ENCODE assay signal across 37 mouse cellular contexts in the genomic region with DNA sequence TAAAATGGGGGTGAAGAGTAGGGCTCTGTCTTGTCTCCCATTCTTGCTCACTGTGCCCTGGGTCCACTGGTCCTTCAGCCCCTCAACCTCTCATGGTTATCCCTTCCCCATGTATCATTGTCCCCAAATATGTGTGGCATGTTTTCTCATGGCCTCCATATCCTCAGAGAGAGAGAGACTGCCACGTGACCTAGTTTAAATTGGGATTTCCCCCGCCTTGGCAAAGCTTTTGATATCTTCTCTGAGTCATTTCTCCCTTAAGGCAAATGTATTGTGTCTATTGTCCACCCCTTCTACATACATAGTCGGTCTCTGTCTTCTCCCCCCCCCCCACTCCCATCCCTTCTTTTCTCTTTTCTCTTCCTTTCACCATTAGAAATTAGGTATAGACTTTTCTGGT. TPM values are rescaled to one million over a fixed set of nuclear protein-coding genes. Genes with fewer than 3 reads are reported as not detected.
"Had no signal": no experiment of that assay in that cellular context is flagged by ENCODE, and none has a peak within 500 bp of the region (broad histone marks: within the 10 kb centered on the region; RNA-seq: fewer than 3 reads in every experiment).

No protein-coding gene starts in this region.

- H3K4me1 ChIP-seq: heart, embryonic 10.5 days; heart, embryonic 12.5 days; hindbrain, embryonic 10.5 days; hindbrain, embryonic 12.5 days; kidney, embryonic 15.5 days; limb, embryonic 12.5 days had no signal

- DNase-seq: gastrocnemius, adult 2 months; gastrocnemius, postnatal 10 days; gastrocnemius, postnatal 25 days; heart, adult 2 months; heart, postnatal 10 days; heart, postnatal 4 days; kidney, adult 11 months; kidney, adult 2 months; kidney, adult 9 months; kidney, postnatal 14 days; kidney, postnatal 36 days; liver had no signal

- H3K27me3 ChIP-seq: heart, embryonic 12.5 days; hindbrain, embryonic 12.5 days; kidney, embryonic 15.5 days; limb, embryonic 12.5 days had no signal

- H3K4me2 ChIP-seq: heart, embryonic 12.5 days; hindbrain, embryonic 12.5 days; hindbrain, embryonic 14.5 days; kidney, embryonic 15.5 days; limb, embryonic 12.5 days; liver, embryonic 11.5 days had no signal

- H3K4me3 ChIP-seq: gastrocnemius, adult 2 months; heart, adult 2 months; heart, embryonic 10.5 days; heart, embryonic 12.5 days; hindbrain, embryonic 10.5 days; hindbrain, embryonic 12.5 days; kidney, embryonic 15.5 days; left cerebral cortex, adult 2 months; limb, embryonic 10.5 days; limb, embryonic 12.5 days had no signal

- ATAC-seq: hindbrain, postnatal 0 days; intestine, embryonic 16.5 days had no signal

- H3K9me3 ChIP-seq: heart, embryonic 10.5 days; heart, embryonic 12.5 days; hindbrain, embryonic 10.5 days; hindbrain, embryonic 12.5 days; kidney, embryonic 15.5 days; limb, embryonic 10.5 days; limb, embryonic 12.5 days had no signal

- H3K9ac ChIP-seq: heart, embryonic 12.5 days; hindbrain, embryonic 12.5 days; hindbrain, embryonic 14.5 days; kidney, embryonic 15.5 days; limb, embryonic 12.5 days; liver, embryonic 14.5 days had no signal

- H3K36me3 ChIP-seq: heart, embryonic 10.5 days; heart, embryonic 12.5 days; hindbrain, embryonic 10.5 days; hindbrain, embryonic 12.5 days; kidney, embryonic 15.5 days; limb, embryonic 10.5 days; limb, embryonic 12.5 days had no signal

- H3K27ac ChIP-seq: gastrocnemius, adult 2 months; heart, adult 2 months; heart, embryonic 10.5 days; hindbrain, embryonic 10.5 days; hindbrain, embryonic 12.5 days; hindbrain, embryonic 14.5 days; hindbrain, postnatal 0 days; kidney, embryonic 15.5 days; kidney, postnatal 0 days; left cerebral cortex, adult 2 months; limb, embryonic 10.5 days; limb, embryonic 12.5 days; liver, embryonic 14.5 days had no signal

RNA-seq across cellular contexts. Expression of a gene that starts 30.6 kb away (rescaled TPM):
- total RNA-seq: gastrocnemius, adult 2 months; gastrocnemius, postnatal 10 days; gastrocnemius, postnatal 25 days; gastrocnemius, postnatal 4 days; granulocyte monocyte progenitor cell, adult 5-6 weeks; heart, adult 2 months; heart, postnatal 10 days; heart, postnatal 25 days; heart, postnatal 4 days had no signal
- polyA plus RNA-seq: heart, embryonic 12.5 days; heart, embryonic 14.5 days; large intestine, adult 2 months; limb, embryonic 12.5 days; liver, embryonic 11.5 days; liver, embryonic 16.5 days had no signal

RNA-seq across cellular contexts. Expression of a gene that starts 59.4 kb away (rescaled TPM):
- total RNA-seq: gastrocnemius, adult 2 months; gastrocnemius, postnatal 10 days; gastrocnemius, postnatal 25 days; gastrocnemius, postnatal 4 days; granulocyte monocyte progenitor cell, adult 5-6 weeks; heart, adult 2 months; heart, postnatal 10 days; heart, postnatal 25 days; heart, postnatal 4 days; hindbrain, postnatal 0 days; layer of hippocampus, adult 18-20 months; layer of hippocampus, postnatal 10 days; left cerebral cortex, adult 2 months; left cerebral cortex, postnatal 14 days had no signal
- polyA plus RNA-seq: heart, adult 2 months; heart, embryonic 10.5 days; heart, embryonic 12.5 days; heart, embryonic 14.5 days; heart, embryonic 16.5 days; hindbrain, embryonic 10.5 days; hindbrain, embryonic 12.5 days; hindbrain, embryonic 14.5 days; hindbrain, postnatal 0 days; intestine, embryonic 14.5 days; intestine, embryonic 16.5 days; kidney, adult 2 months; kidney, embryonic 15.5 days; kidney, postnatal 0 days; large intestine, adult 2 months; limb, embryonic 10.5 days; limb, embryonic 12.5 days; liver, embryonic 11.5 days; liver, embryonic 16.5 days had no signal
